Mouse (Mus musculus) layer of hippocampus, adult 8-10 months (tissue): ENCODE measurements around the gene Ager. TPM values are rescaled to one million over a fixed set of nuclear protein-coding genes. Genes with fewer than 3 reads are reported as not detected.
A peak's percentile ranks its signal among the peaks of the same experiment; 100 is the strongest.

ENCODE experiments used
- DNase-seq, 2 experiments: peaks; one replicate each; pipeline ENCODE4 v3.0.0; 2022; ENCODE audit warnings: low spot score in 2 of 2
- total RNA-seq, 4 experiments: library from RNA; stranded (reverse); gene quantifications; 2 replicates each; pipeline ENCODE4 v1.2.4; 2022

Gene Ager
- total RNA-seq, 4 experiments from 2014 or later: 0.51 to 1.5 (median 0.88) TPM

DNA sequence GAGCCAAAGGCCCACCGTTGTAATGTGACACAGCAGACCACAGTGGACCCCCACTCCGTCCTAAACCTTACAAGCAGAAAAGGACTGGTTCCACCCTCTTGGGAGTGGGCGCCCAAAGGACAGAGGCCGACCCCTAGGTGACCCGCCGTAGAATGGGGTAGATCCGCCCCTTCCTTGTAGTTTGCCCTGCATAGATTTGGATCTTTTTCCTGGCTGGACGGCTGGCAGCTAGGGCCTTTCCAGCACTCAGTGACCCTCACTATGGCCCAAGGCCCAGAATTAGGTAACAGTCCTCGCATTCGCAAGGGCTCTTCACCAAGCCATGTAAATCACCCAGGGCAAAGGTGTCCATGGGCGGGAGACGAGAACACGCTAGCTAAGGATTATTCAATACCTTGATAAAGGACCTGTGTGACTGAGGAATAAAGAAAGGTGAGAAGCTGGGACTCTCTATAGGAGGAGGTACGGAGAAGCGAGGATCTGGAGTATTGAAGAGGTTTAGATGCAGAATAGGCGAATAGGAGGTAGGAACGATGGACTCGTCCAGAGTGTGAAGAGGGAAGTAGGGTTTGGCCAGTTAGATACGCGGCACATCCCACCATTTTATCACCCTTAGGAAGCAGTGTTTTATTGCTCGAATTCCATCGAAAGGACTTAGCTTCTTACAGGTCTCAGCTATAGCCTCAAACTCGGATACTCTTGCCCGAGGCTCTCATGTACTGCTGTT is 7.0 kb downstream of the Ager start:
- DNase-seq: no peak

DNA sequence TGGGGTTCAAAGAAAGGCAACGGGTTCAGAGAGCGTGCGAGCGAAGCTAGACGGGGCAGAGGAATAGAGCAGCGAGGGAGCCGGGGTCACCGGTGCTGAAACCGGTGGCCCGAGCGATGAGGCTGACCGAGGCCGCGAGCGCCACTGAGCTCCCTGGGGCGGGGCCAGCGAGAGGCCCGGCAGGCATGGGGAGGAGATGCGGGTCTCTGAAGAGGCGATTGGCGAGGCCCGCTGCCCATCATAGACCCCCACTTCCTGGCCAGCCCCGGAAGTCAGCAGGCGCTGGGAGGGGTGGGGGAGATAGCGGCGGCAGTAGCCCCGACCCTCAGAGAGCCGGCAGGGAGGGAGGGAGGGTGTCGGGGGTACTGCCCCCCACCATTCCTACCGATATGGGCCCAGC is 7.9 kb downstream of the Ager start:
- peak; percentile 96 to 97 for DNase-seq

DNA sequence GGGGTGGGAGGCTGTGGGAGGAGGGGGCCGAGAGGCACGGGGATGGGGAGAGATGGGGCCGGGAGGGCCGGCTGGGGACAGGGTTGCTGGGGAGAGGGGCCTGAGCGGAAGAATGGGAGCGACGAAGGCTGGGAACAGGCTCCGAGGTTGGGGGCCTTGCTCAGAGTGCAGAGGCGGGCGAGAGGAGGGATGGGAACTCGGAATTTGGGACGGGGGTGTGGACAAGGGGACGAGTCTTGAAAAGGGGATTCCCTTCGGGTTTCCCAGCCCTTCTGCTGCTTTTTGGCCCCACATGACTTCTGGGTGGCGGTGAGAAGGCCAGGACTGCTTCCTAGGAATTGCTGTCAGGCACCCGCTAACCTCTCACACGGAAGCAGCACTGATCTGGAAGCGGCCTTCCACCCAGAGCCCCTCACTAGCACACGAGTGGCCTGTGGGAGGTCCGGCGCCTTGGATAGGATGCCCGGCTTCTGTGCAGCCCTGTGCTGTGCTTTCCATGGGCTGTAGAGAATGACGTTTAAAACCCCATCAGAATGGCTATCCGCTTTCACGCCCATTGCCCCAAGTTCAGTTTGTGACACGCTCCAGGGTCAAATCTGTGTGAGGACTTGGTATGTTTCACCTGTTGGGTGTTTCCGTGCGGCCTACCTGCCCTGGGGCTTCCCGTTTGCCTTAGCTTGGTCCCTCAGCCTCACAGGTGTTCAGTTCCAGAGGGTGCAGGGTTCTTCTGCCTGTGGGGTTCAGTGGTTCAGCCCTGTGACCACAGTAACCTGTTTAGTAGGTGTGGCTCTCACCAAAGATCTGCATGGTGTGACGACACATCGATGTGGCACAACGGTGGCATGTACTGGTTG is 8.8 kb downstream of the Ager start:
- no peak for DNase-seq

DNA sequence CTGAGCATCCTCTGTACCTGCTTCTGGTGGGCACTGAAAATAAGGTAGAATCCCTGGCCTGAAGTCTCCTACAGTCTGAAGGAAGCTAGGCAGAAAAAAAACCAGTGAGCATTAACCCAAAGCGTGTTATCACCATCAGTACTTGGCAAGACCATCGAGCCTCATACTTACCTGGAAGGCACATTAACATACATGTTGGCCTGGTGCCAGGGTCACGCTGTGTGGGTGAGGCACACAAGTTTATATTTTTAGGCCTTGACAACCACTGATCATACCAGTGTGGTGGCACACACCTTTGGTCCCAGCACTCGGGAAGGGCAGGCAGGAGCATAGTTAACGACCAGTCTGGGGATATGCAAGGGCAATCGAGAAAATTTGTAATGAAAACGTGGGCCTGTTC is 10.3 kb downstream of the Ager start:
- DNase-seq: no peak

DNA sequence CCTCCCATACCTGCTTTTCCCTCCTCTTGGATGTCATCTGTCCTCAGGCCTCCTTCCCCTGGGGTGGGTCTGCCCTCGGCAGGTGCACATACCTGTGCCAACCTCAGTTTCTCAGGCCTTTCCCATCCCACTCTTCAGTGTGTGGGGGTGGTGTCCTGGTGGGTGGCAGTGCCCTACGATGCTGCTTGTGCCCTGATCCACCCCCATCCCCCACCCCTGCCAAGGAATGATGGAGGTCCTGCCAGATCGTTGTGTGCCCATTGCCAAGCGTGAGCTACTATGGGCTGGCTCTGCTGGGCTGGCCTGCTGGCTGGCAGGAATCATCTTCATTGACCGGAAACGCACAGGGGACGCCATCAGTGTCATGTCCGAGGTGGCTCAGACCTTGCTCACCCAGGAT is 13.4 kb downstream of the Ager start:
- DNase-seq: no peak

DNA sequence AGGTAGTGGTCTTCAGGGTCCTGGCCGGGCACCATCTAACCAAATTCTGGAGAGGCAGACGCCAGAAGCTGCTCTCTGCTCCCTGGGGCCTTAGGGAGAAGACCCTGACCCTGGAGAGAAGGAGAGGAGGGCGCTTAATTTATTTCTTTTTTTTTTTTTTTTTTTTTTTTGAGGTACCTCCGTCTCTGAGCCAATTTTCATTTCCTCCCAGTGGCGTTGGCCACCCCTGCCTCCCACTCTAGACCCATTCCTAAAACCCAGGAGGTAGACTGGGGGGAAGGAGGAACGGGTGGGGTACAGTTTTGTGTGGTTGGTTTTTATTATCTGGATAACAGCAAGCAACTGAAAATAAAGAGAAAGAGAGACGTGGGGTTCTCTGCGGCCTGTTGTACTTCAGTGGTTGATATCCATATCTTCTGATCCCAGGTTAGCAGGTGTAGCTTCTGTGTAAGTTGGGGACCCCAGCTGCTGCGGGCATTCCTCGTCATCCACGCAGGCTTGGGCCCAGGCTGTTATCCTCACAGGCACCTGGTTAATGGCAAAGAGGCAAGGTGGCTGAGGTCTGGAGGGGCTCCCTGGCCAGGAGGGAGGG is 15.5 kb downstream of the Ager start:
- no peak for DNase-seq

DNA sequence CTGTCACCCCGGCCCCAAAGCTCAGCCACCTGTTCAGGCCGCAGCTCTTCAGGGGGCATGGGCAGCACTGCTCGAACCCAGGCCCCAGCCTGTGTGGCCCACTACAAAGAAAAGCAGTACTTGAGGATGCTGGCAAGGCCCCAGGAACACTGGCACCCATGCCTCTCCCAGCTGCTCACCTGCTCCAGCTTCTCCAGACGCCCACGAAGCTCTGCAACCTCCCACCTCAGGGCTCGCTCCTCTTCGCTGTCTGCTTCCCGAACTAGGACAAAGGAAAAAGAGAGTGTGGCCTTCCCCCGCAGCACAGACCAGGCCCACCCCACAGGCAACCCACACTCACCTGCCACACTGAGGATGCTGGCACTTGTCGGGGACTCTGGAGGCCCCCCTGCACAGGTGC is 16.2 kb downstream of the Ager start:
- no peak for DNase-seq

DNA sequence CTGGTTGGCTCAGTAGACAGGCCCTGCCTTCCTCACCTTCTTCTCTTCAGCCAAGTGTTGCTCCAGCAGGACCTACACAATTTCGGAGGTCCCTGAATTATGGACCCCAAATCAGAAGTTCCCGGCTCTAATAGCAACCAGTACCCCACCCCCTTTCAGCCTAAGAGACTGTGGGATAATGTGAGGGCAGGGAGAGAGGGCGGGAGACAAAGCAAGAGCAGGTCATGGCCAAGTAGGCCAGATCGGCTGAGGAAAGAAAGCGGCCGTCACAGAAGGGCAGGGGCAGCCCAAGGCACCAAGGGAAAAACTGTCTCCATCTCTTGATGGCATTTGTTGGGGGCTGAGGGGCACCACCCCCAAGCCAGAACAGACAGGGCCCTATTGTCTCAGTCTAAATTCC is 18.2 kb downstream of the Ager start, which contains the start of gene Egfl8:
Gene Egfl8 (minus strand): TSS at position 101 of the 400 bp plus-strand sequence.
- no peak for DNase-seq

DNA sequence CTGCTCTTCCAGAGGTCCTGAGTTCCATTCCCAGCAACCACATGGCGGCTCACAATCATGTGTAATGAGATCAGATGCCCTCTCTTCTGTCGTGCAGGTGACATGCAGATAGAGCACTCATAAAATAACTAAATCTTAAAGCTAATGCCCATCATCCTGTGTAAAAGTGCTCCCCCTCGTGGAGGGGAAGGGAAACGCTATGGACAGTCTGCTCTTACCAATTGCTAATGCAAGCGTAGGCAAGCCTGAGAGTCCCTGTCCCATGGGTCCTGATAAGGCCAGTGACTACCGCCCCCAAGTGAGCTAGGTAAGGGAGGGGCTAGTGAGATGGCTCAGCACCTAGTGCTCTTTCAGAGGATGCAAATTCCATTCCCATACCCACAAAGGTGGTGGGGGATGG is 21.3 kb downstream of the Ager start:
- DNase-seq: peak in 1 of 2 experiments; percentile 74

DNA sequence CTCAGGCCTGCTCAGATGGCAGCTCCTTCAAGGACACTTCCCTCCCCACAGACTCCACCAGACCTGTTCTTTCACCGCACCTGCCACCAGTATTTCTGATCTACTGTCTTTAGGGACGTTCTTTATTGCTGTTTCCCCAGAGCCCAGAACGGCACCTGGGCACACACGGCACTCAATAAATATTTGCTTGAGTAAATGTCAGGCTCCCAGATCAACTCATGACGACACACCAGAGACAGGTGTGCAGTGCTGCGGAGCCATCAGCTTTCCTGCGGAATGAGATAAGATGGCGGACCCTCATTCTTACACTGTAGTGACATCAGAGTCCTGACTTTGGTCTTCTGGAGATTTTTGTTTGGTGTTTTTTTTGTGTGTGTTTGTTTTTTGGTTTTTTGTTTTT is 23.3 kb downstream of the Ager start:
- DNase-seq: no peak

DNA sequence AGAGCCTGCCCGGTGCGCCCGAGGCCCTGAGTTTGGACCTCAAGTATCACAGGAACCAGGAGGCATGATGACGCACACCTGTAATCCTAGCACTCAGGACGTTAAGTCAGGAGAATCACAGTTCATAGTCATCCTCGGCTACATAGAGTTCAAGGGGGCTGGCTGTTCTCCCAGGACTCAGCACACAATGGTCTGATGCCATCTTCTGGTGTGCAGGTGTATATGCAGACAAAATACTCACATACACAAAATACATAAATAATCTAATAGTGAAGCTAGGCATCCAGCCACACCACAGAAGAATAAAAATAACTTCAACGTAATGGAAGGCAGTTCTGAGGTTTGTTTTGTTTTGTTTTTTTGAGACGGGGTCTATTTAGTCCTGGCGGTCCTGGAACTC is 25.5 kb downstream of the Ager start:
- DNase-seq: no peak

DNA sequence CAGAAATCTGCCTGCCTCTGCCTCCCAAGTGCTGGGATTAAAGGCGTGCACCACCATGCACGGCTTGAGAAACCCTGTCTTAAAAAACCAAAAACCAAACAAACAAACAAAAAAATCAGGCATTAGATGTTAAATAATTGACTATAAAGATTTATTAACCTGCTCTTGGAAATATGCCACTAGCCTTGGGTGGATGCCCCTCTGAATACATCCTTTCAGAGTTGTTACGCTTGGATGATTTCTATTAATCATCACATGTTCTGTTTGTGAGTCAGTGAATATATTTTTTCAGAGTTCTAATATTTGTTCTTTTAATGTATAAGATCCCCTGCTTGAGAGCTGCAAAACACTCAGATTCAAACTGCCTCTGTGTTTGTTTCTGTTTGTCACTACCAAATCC is 27.3 kb downstream of the Ager start:
- no peak for DNase-seq

DNA sequence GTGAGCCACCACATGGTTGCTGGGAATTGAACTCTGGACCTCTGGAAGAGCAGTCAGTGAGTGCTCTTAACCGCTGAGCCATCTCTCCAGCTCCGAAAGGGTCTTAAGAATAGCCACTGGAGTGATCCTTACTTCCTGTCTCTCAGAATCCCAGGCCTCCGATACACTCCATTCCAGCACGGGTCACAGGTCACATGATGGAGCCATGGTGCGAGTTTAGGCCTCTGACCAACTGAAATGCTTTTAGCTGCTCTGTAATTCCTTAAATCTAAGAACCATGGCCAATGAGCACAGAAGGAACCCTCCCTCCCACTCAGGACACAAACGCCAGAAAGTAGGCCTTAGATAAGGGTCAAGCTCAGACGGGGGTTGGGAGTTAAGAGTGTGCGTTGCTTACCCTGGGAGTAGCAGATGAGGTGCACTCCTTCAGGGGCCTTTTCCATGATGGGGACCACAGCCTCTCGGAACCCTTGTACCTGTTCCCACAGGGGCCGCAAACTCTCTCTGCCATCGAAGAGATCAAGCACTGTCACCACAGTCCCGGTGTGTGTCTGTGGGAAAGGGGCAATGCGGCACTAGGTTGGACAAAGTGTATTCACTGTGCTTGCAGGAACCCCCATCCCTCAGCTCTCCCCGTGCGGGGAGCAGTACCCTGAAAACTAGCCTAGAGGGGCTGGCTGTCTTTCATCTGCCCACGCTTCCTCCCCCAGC is 28.6 kb downstream of the Ager start:
- no peak for DNase-seq

DNA sequence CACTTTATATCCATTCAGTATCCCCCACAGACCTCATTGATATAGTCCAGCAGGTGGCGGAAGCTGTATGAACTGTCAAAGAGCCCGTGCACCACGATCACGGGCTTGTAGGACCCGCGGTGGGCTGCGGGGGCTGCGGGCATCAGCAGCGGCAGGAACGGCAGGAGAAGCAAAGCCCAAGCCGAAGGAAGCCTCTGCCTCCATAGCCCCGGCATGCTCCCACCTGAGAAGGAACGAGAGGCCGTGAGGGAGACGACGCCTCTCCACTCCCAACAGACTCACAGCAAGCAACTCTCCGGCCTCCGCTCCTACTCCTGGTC is 29.1 kb downstream of the Ager start:
- DNase-seq: no peak

DNA sequence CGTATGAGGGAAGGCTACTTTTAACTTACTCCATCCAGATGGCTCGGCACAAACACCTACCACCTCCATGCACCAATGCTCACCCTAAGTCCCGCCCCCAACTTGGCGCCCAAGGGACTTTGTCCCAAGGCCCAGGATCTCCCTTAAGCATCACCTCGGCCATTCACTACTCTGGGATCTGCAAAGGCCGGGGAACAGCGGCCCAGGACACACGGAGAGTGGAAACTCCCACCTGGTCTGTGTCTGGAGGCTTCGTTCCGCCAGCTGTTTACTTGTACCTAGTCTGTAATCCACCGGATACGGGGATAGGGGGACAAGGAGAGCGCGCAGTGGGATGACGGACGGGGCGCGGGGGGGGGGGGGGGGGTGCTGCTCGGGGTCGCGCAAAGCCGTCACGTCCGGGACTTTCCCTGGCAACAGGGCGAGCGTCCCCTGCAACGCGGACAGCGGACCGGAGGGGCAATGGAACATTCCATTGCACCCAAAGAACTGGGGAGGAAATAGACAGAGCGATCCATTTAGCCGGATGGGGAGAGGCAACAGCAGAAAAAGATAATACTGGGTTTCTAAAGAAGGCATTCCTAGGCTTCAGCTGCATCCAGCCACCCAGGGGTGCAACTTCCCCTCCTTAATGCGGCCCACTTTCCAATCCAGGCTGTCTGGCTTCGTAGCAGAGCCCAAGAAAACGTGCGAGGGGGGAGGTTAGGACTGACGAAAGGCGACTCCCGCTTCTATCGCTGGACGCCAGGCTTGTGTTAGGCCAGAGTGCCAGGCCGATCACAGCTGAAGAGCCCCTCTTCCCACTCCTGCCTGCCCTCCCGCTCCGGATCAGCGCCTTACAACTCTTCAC is 29.7 kb downstream of the Ager start:
- peak; percentile 82 to 86 for DNase-seq

DNA sequence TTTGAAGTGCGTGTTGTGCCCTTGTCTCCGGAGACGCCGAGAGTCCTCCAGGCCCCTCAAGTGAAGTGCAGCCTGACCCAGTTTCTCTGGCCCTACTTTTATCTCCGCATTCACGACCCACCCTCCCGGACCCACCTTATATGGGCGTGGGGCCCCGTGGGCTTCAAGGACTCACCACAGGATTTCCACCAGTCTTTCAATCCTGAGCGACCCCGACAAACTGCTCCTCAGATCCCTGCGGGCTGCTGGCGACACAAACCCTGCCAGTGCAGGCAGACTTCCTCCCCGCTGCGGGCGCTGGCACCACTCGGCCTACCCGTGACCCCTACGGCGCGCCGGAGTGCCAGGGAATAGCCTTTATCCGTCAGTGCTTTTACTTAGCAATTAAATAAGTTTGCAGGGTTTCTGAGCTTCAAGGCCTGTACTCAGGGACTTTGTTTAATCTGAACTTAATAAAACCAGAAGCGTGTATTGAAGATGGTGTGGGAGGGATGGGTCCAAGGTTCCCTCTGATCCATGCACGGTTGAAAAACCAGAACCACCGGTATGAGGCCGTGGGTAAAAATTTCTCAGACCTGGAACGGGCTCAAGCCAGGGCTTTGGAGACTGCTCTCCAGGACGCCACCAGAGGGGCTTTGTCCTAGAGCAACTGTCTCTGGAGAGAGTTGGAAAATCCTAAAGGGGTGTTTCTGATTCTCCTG is 30.4 kb downstream of the Ager start, which contains the start of gene Ppt2:
Gene Ppt2 (minus strand): TSS at position 568 of the 701 bp plus-strand sequence.
- DNase-seq: no peak

DNA sequence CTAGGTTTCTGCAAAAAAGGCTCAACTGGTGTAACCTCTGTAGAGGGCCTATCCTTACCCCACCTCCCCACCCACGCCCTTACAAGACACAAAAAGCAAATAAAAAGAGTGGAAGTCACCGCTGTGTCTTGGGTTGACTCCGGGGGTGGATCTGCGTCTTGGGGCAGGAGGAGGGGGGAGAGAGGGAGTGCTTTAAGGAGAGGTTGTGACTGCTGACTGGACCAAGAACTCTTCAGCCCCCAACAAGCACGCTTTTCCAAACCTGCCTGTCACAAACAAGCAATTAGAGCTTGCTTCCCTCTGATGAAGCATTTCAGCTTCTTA is 30.9 kb downstream of the Ager start:
- DNase-seq: no peak

DNA sequence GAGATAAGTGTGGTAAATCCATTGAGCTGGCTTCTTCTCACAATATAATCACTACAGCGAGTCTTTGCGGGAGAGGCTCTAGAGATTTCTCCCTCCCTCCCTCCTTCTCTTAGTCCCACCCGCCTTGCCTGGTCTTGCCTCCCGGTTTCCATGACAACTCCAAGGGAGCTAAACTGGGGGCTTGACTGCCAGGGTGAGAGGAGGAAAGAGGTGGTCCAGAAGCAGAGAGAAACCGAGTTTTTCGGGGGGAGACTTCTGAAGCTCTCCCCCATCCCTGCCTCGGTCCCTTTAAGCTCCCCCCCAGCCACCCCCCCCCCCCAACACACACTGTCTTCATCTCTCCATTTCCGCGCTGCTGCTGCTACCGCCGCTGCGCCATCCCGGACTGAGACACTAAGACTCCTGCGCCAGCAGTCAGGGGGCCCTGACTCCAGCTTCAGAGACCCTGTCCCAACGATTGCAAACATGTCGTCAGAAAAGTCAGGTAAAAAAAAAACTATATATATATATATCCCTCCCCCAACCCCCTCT is 31.6 kb downstream of the Ager start, which contains the start of gene Prrt1:
Gene Prrt1 (plus strand): TSS at position 313 of the 531 bp plus-strand sequence.
- peak in 1 of 2 experiments; percentile 61 for DNase-seq

DNA sequence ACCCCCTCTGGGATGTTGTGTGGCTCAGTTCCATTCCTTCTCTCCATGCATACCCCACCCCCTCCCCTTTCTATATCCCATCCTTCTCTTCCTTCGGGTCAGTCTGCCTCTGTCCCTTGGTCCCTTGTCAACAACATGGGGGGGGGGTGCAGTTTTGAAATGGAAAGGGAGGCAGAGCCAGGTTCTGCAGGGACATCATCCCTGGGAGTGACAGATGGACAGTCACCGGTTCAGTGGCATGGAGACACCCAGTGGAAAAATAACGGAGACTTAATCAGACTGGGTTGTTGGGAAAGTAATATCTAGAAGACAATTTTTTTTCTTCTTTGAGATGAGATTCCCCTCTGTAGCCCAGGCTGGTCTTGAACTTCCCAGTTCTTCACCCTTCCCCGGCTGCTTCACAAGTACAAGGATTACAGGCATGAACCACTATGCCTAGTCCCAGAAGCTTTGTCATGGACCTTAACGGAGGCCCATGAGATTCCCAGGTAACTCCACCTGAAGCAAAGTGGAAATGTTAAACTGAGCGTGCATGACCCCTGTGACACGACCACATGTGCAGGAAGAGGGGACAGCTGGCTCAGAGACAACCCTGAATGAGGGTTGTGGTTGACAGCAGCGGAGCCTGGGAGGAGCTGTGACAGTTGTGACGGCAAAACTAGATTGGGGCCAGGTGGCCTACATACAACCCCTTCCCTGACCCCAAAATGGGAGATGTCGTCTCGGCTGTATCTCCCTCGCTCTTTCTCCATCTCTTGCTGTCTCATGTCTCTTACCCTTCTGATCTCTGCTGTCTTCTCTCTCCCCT is 32.3 kb downstream of the Ager start:
- DNase-seq: no peak
